Mouse (Mus musculus) liver, embryonic 12.5 days (tissue): ENCODE measurements around the gene Rnd1. TPM values are rescaled to one million over a fixed set of nuclear protein-coding genes. Genes with fewer than 3 reads are reported as not detected.

Experiments
- ATAC-seq: fragments of 200-750 bp; cut with Nextera tagmentation; 2 replicates; pipeline ENCODE4 v1.8.0; 2017; ENCODE audit warnings: moderate number of reproducible peaks, mild to moderate bottlenecking, moderate library complexity
- H3K27ac ChIP-seq: fragments of 300-500 bp; sonication (generic); 2 replicates; pipeline ENCODE4 v1.5.1; 2016; ENCODE audit warnings: mild to moderate bottlenecking
- H3K27me3 ChIP-seq: fragments of 300-500 bp; sonication (generic); replicated peaks from 2 replicates; pipeline ENCODE4 v1.6.1; 2016; ENCODE audit warnings: mild to moderate bottlenecking, moderate library complexity
- H3K36me3 ChIP-seq: fragments of 300-500 bp; sonication (generic); 2 replicates; pipeline ENCODE4 v1.6.1; 2016; ENCODE audit warnings: mild to moderate bottlenecking, moderate library complexity
- H3K4me1 ChIP-seq: fragments of 300-500 bp; sonication (generic); 2 replicates; pipeline ENCODE4 v1.6.1; 2016
- H3K4me2 ChIP-seq: fragments of 300-500 bp; sonication (generic); 2 replicates; pipeline ENCODE4 v1.6.1; 2016; ENCODE audit warnings: mild to moderate bottlenecking, moderate library complexity
- H3K4me3 ChIP-seq: fragments of 300-500 bp; sonication (generic); 2 replicates; pipeline ENCODE4 v1.5.1; 2016; ENCODE audit warnings: mild to moderate bottlenecking, moderate library complexity
- H3K9ac ChIP-seq: fragments of 300-500 bp; sonication (generic); 2 replicates; pipeline ENCODE4 v1.6.1; 2016; ENCODE audit warnings: mild to moderate bottlenecking, moderate library complexity
- H3K9me3 ChIP-seq: fragments of 300-500 bp; sonication (generic); replicated peaks from 2 replicates; pipeline ENCODE4 v1.6.1; 2016; ENCODE audit warnings: mild to moderate bottlenecking, moderate library complexity
- WGBS: fragments of 180-500 bp; shearing (Covaris S2); methylation state at CpG from one replicate; pipeline ENCODE4 v1.1.7; 2016; ENCODE audit not compliant: insufficient replicate concordance; 5-methylcytosine and 5-hydroxymethylcytosine counted together
- polyA plus RNA-seq: library from polyadenylated mRNA; unstranded; fragments of >200 nt; fragmentation: Nextera tagmentation; extraction: Ambion mirVana; gene quantifications from 2 replicates; pipeline ENCODE4 v1.2.1, GENCODE M21; 2016

Rnd1 gene
- polyA plus RNA-seq, 1 experiment from 2014 or later: 0.50 TPM

- Histone ChIP-seq H3K4me2 (peak overlapping the region; percentile 40), H3K36me3 (no peaks in the 10 kb centered on the region), H3K9me3 (no peaks in the 10 kb centered on the region), H3K27ac (no peak overlapping the region), H3K27me3 (peaks cover 80% of the 10 kb centered on the region), H3K4me1 (peaks cover 12% of the 10 kb centered on the region; the same call in 1 of the 2 replicates), H3K9ac (no peak overlapping the region), H3K4me3 (no peak overlapping the region; the same call in 1 of the 2 replicates)
- peak; percentile 18; the same call in 1 of the 2 replicates for ATAC-seq
- 7% methylated on average over 40 of the region's 40 CpGs for WGBS
Measured at GRCm38 (mm10) chr15:98699190-98700105, 22.2 kb upstream of the Rnd1 start.

- Histone ChIP-seq H3K4me1 (peaks cover 12% of the 10 kb centered on the region; the same call in 1 of the 2 replicates), H3K9me3 (no peaks in the 10 kb centered on the region), H3K4me2 (no peak overlapping the region), H3K27ac (no peak overlapping the region), H3K4me3 (no peak overlapping the region), H3K9ac (no peak overlapping the region), H3K27me3 (peaks cover 66% of the 10 kb centered on the region), H3K36me3 (no peaks in the 10 kb centered on the region)
- 46% methylated on average over 8 of the region's 8 CpGs for WGBS
- no peak for ATAC-seq
Measured at GRCm38 (mm10) chr15:98696216-98696615, 19.0 kb upstream of the Rnd1 start.

GRCm38 (mm10) chr15:98695726-98696125 lies 18.5 kb upstream of the Rnd1 start:
- no peaks in the 10 kb centered on the region for H3K36me3 ChIP-seq
- ATAC-seq: no peak
- no peaks in the 10 kb centered on the region for H3K9me3 ChIP-seq
- no peak overlapping the region for H3K9ac ChIP-seq
- no peak overlapping the region for H3K4me2 ChIP-seq
- peaks cover 66% of the 10 kb centered on the region for H3K27me3 ChIP-seq
- no peak overlapping the region for H3K27ac ChIP-seq
- H3K4me1 ChIP-seq: peaks cover 12% of the 10 kb centered on the region; the same call in 1 of the 2 replicates
- 39% methylated on average over 9 of the region's 9 CpGs for WGBS
- no peak overlapping the region for H3K4me3 ChIP-seq

- H3K36me3 ChIP-seq: no peaks in the 10 kb centered on the region
- H3K9ac ChIP-seq: no peak overlapping the region
- no peak overlapping the region for H3K27ac ChIP-seq
- no peaks in the 10 kb centered on the region for H3K9me3 ChIP-seq
- ATAC-seq: no peak
- 0 out of 2 replicates have a peak, but pooled peaks cover 7% of the 10 kb centered on the region for H3K4me1 ChIP-seq
- peaks cover 72% of the 10 kb centered on the region for H3K27me3 ChIP-seq
- H3K4me2 ChIP-seq: no peak overlapping the region
- WGBS: 33% methylated on average over 11 of the region's 11 CpGs
- H3K4me3 ChIP-seq: no peak overlapping the region
Measured at GRCm38 (mm10) chr15:98692171-98692715, 15.0 kb upstream of the Rnd1 start.

GRCm38 (mm10) chr15:98691486-98692147 lies 14.4 kb upstream of the Rnd1 start:
- WGBS: 73% methylated on average over 7 of the region's 7 CpGs
- Histone ChIP-seq H3K27me3 (peaks cover 72% of the 10 kb centered on the region), H3K4me3 (no peak overlapping the region), H3K36me3 (no peaks in the 10 kb centered on the region), H3K9me3 (no peaks in the 10 kb centered on the region), H3K9ac (no peak overlapping the region), H3K4me2 (no peak overlapping the region), H3K27ac (no peak overlapping the region), H3K4me1 (0 out of 2 replicates have a peak, but pooled peaks cover 7% of the 10 kb centered on the region)
- no peak for ATAC-seq

- ATAC-seq: no peak
- no peak overlapping the region for H3K27ac ChIP-seq
- no peaks in the 10 kb centered on the region for H3K4me1 ChIP-seq
- WGBS: 61% methylated on average over 2 of the region's 2 CpGs
- H3K4me3 ChIP-seq: no peak overlapping the region
- peaks cover 53% of the 10 kb centered on the region for H3K27me3 ChIP-seq
- no peak overlapping the region for H3K4me2 ChIP-seq
- no peaks in the 10 kb centered on the region for H3K36me3 ChIP-seq
- no peaks in the 10 kb centered on the region; the same call in 1 of the 2 replicates for H3K9me3 ChIP-seq
- H3K9ac ChIP-seq: no peak overlapping the region
Measured at GRCm38 (mm10) chr15:98689682-98690081, 12.4 kb upstream of the Rnd1 start.

- Histone ChIP-seq H3K9me3 (no peaks in the 10 kb centered on the region; the same call in 1 of the 2 replicates), H3K4me2 (no peak overlapping the region), H3K4me3 (no peak overlapping the region), H3K9ac (no peak overlapping the region), H3K27me3 (peaks cover 54% of the 10 kb centered on the region), H3K27ac (no peak overlapping the region), H3K36me3 (no peaks in the 10 kb centered on the region), H3K4me1 (peaks cover 12% of the 10 kb centered on the region; the same call in 1 of the 2 replicates)
- no peak for ATAC-seq
- WGBS: 56% methylated on average over 3 of the region's 3 CpGs
Measured at GRCm38 (mm10) chr15:98685926-98686325, 8.7 kb upstream of the Rnd1 start.

- Histone ChIP-seq H3K9ac (no peak overlapping the region), H3K4me2 (no peak overlapping the region), H3K27me3 (peaks cover 48% of the 10 kb centered on the region), H3K4me1 (peaks cover 12% of the 10 kb centered on the region; the same call in 1 of the 2 replicates), H3K9me3 (no peaks in the 10 kb centered on the region; the same call in 1 of the 2 replicates), H3K4me3 (no peak overlapping the region), H3K36me3 (no peaks in the 10 kb centered on the region), H3K27ac (no peak overlapping the region)
- ATAC-seq: no peak
- 39% methylated on average over 1 of the region's 1 CpGs for WGBS
Measured at GRCm38 (mm10) chr15:98683746-98684145, 6.5 kb upstream of the Rnd1 start.

- WGBS: 41% methylated on average over 10 of the region's 10 CpGs
- Histone ChIP-seq H3K9me3 (no peaks in the 10 kb centered on the region; the same call in 1 of the 2 replicates), H3K4me3 (no peak overlapping the region), H3K9ac (no peak overlapping the region), H3K27me3 (peaks cover 48% of the 10 kb centered on the region), H3K27ac (no peak overlapping the region), H3K4me2 (no peak overlapping the region), H3K4me1 (peaks cover 12% of the 10 kb centered on the region; the same call in 1 of the 2 replicates), H3K36me3 (no peaks in the 10 kb centered on the region)
- no peak for ATAC-seq
Measured at GRCm38 (mm10) chr15:98683177-98683576, 5.9 kb upstream of the Rnd1 start.

- H3K4me3 ChIP-seq: no peak overlapping the region
- H3K9ac ChIP-seq: no peak overlapping the region
- no peak for ATAC-seq
- WGBS: 52% methylated on average over 7 of the region's 7 CpGs
- no peaks in the 10 kb centered on the region for H3K36me3 ChIP-seq
- no peaks in the 10 kb centered on the region; the same call in 1 of the 2 replicates for H3K9me3 ChIP-seq
- no peak overlapping the region for H3K4me2 ChIP-seq
- H3K4me1 ChIP-seq: peaks cover 23% of the 10 kb centered on the region
- peaks cover 58% of the 10 kb centered on the region for H3K27me3 ChIP-seq
- H3K27ac ChIP-seq: no peak overlapping the region
Measured at GRCm38 (mm10) chr15:98681633-98682032, 4.4 kb upstream of the Rnd1 start.

- H3K4me1 ChIP-seq: peaks cover 29% of the 10 kb centered on the region
- no peaks in the 10 kb centered on the region for H3K9me3 ChIP-seq
- WGBS: 73% methylated on average over 8 of the region's 8 CpGs
- no peak overlapping the region for H3K4me2 ChIP-seq
- H3K4me3 ChIP-seq: no peak overlapping the region
- peaks cover 67% of the 10 kb centered on the region for H3K27me3 ChIP-seq
- no peak overlapping the region for H3K27ac ChIP-seq
- H3K36me3 ChIP-seq: no peaks in the 10 kb centered on the region
- no peak overlapping the region for H3K9ac ChIP-seq
- ATAC-seq: no peak
Measured at GRCm38 (mm10) chr15:98680660-98681059, 3.4 kb upstream of the Rnd1 start.
